Mouse (Mus musculus) liver, embryonic 14.5 days (tissue): ENCODE data around the gene Mrpl39.

Source experiments
- CTCF ChIP-seq: IDR thresholded peaks from 2 replicates; pipeline ENCODE4 v1.5.1; 2016; ENCODE audit warnings: antibody characterized with exemption, low read depth, control low read depth
- EP300 ChIP-seq: IDR thresholded peaks from 2 replicates; pipeline ENCODE4 v1.6.1; 2016; ENCODE audit warnings: antibody characterized with exemption, low read depth

- no peak for TF ChIP-seq CTCF
- no peak for TF ChIP-seq EP300
Measured at GRCm38 (mm10) chr16:84774761-84775231, 39.3 kb upstream of the Mrpl39 start.
